Mouse (Mus musculus): ENCODE data around the gene Dync1li1. TPM values are rescaled to one million over a fixed set of nuclear protein-coding genes. Genes with fewer than 3 reads are reported as not detected.

Gene Dync1li1
- polyA plus RNA-seq, 1 experiment from 2014 or later, result 65.6 TPM

Other genes with a start within 250 kb of the Dync1li1 start
- 0.07 and 0.08 TPM in 2 replicates for gene Ccr4, start 183.9 kb upstream of the Dync1li1 start, polyA plus RNA-seq (2014; fragmentation: Nextera tagmentation; extraction: Ambion mirVana)
- gene C130032M10Rik, start 173.1 kb upstream of the Dync1li1 start, polyA plus RNA-seq (2014; fragmentation: Nextera tagmentation; extraction: Ambion mirVana), result 0.37 and 0.67 TPM in 2 replicates
- gene Trim71, start 124.4 kb upstream of the Dync1li1 start, polyA plus RNA-seq (2014; fragmentation: Nextera tagmentation; extraction: Ambion mirVana), result 3.7 and 4.0 TPM in 2 replicates
- gene Cnot10, start 48.6 kb upstream of the Dync1li1 start, polyA plus RNA-seq (2014; fragmentation: Nextera tagmentation; extraction: Ambion mirVana), result 71.8 and 80.7 TPM in 2 replicates
- 24.0 and 24.9 TPM in 2 replicates for gene Cmtm6, start 42.3 kb downstream of the Dync1li1 start, polyA plus RNA-seq (2014; fragmentation: Nextera tagmentation; extraction: Ambion mirVana)
- gene Cmtm7, start 93.1 kb downstream of the Dync1li1 start, polyA plus RNA-seq (2014; fragmentation: Nextera tagmentation; extraction: Ambion mirVana), result 71.1 and 84.6 TPM in 2 replicates
- gene Cmtm8, start 155.4 kb downstream of the Dync1li1 start, polyA plus RNA-seq (2014; fragmentation: Nextera tagmentation; extraction: Ambion mirVana), result 17.3 and 17.6 TPM in 2 replicates
- gene Gpd1l, start 245.2 kb downstream of the Dync1li1 start, polyA plus RNA-seq (2014; fragmentation: Nextera tagmentation; extraction: Ambion mirVana), result 6.7 and 7.8 TPM in 2 replicates